Mouse (Mus musculus) lung, adult 2 months (tissue): ENCODE measurements around the gene Il4.

Source experiments
- CTCF ChIP-seq: fragments of 200-500 bp; IDR thresholded peaks from 2 replicates; pipeline ENCODE4 v1.5.1; 2011; ENCODE audit warnings: mild to moderate bottlenecking, low read length, control low read depth; ENCODE audit not compliant: insufficient read depth
- POLR2A ChIP-seq: fragments of 200-500 bp; IDR thresholded peaks from 2 replicates; pipeline ENCODE4 v1.6.1; 2011; ENCODE audit warnings: low read depth, mild to moderate bottlenecking, control low read depth, low read length, borderline replicate concordance; ENCODE audit errors: extremely low read depth

GRCm38 (mm10) chr11:53623573-53623972 lies 5.1 kb upstream of the Il4 start:
- TF ChIP-seq CTCF (no peak), POLR2A (no peak)
